Mouse (Mus musculus) lung, embryonic 16.5 days (tissue): ENCODE results near the gene Nhs. TPM values are rescaled to one million over a fixed set of nuclear protein-coding genes. Genes with fewer than 3 reads are reported as not detected.

Experiments
- ATAC-seq: fragments of 200-750 bp; cut with Nextera tagmentation; 2 replicates; pipeline ENCODE4 v1.8.0; 2017; ENCODE audit warnings: low read depth, mild to moderate bottlenecking, moderate library complexity
- H3K27ac ChIP-seq: fragments of 300-500 bp; sonication (generic); 2 replicates; pipeline ENCODE4 v1.5.1; 2014; ENCODE audit warnings: mild to moderate bottlenecking, control low read depth, low read length
- H3K27me3 ChIP-seq: fragments of 300-500 bp; sonication (generic); 2 replicates; pipeline ENCODE4 v1.6.1; 2014; ENCODE audit warnings: low read depth, low read length, mixed read lengths; ENCODE audit not compliant: control insufficient read depth, insufficient read depth
- H3K36me3 ChIP-seq: fragments of 300-500 bp; sonication (generic); 2 replicates; pipeline ENCODE4 v1.6.1; 2014; ENCODE audit warnings: low read length; ENCODE audit not compliant: control insufficient read depth, insufficient read depth
- H3K4me1 ChIP-seq: fragments of 300-500 bp; sonication (generic); replicated peaks from 2 replicates; pipeline ENCODE4 v1.6.1; 2014; ENCODE audit warnings: low read length, mixed read lengths; ENCODE audit not compliant: control insufficient read depth, insufficient read depth
- H3K4me2 ChIP-seq: fragments of 300-500 bp; sonication (generic); 2 replicates; pipeline ENCODE4 v1.6.1; 2014; ENCODE audit warnings: low read depth, low read length, control low read depth
- H3K4me3 ChIP-seq: fragments of 300-500 bp; sonication (generic); 2 replicates; pipeline ENCODE4 v1.5.1; 2014; ENCODE audit warnings: mild to moderate bottlenecking, low read length, control low read depth
- H3K9ac ChIP-seq: fragments of 300-500 bp; sonication (generic); 2 replicates; pipeline ENCODE4 v1.6.1; 2014; ENCODE audit warnings: low read length, control low read depth
- H3K9me3 ChIP-seq: fragments of 300-500 bp; sonication (generic); 2 replicates; pipeline ENCODE4 v1.6.1; 2016; ENCODE audit warnings: low read length; ENCODE audit not compliant: control insufficient read depth
- WGBS: fragments of 180-500 bp; shearing (Covaris S2); extraction: QIAGEN DNeasy Blood & Tissue Kit; methylation state at CpG from one replicate; pipeline ENCODE4 v1.1.7; 2014; 5-methylcytosine and 5-hydroxymethylcytosine counted together
- polyA plus RNA-seq: library from polyadenylated mRNA; unstranded; fragments of >200 nt; fragmentation: Nextera tagmentation; extraction: Ambion mirVana; gene quantifications from 2 replicates; pipeline ENCODE4 v1.2.1, GENCODE M21; 2015

The Nhs gene
- polyA plus RNA-seq, 1 experiment from 2014 or later: 1.0 TPM

DNA sequence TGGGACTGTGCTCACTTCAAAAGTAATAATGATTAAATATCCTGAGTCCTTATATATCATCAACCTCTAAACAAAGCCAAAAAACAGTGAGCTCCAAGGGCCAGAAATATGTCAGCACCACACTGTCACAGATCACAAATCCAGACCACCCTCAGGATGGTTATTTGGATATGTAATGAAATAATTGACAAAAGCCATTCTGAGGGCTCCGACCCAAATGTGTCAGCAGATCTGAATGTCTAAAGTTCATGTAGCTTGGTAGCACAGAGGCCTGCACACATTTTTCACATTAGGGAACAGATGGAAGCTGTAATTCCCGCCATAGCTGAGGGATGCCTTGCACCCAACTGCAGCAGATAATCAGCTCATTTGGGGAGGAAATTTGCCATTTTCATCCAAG, 218.8 kb downstream of the Nhs start:
- Histone ChIP-seq H3K36me3 (no peaks in the 10 kb centered on the region), H3K4me3 (no peak overlapping the region), H3K9ac (no peak overlapping the region), H3K27me3 (peaks cover 4% of the 10 kb centered on the region), H3K4me1 (0 out of 2 replicates have a peak, but pooled peaks cover 2% of the 10 kb centered on the region), H3K9me3 (no peaks in the 10 kb centered on the region), H3K4me2 (no peak overlapping the region), H3K27ac (no peak overlapping the region)
- WGBS: 58% methylated on average over 2 of the region's 2 CpGs
- peak; percentile 93 for ATAC-seq

- H3K27me3 ChIP-seq: peaks cover 3% of the 10 kb centered on the region; the same call in 1 of the 2 replicates
- no peak for ATAC-seq
- no peak overlapping the region for H3K4me2 ChIP-seq
These were observed 232.9 kb downstream of the Nhs start for GRCm38 (mm10) chrX:161926683-161927053.

GRCm38 (mm10) chrX:161925973-161926682, 233.4 kb downstream of the Nhs start:
- H3K4me1 ChIP-seq: peaks cover 11% of the 10 kb centered on the region; the same call in 1 of the 2 replicates
- peak; percentile 47 for ATAC-seq
- 0 out of 2 replicates have a peak overlapping the region, but pooled peaks have one; percentile 13 for H3K9ac ChIP-seq
- 34% methylated on average over 6 of the region's 6 CpGs for WGBS
- no peaks in the 10 kb centered on the region for H3K9me3 ChIP-seq
- no peak overlapping the region for H3K4me3 ChIP-seq
- H3K4me2 ChIP-seq: 0 out of 2 replicates have a peak overlapping the region, but pooled peaks have one; percentile 14
- peaks cover 3% of the 10 kb centered on the region; the same call in 1 of the 2 replicates for H3K27me3 ChIP-seq
- no peaks in the 10 kb centered on the region for H3K36me3 ChIP-seq
- peak overlapping the region; percentile 69 for H3K27ac ChIP-seq

More at GRCm38 (mm10) chrX:161926683-161927053, 232.9 kb downstream of the Nhs start:
- no peak overlapping the region for H3K4me3 ChIP-seq
- H3K36me3 ChIP-seq: no peaks in the 10 kb centered on the region
- peaks cover 11% of the 10 kb centered on the region; the same call in 1 of the 2 replicates for H3K4me1 ChIP-seq
- no peak overlapping the region for H3K9ac ChIP-seq
- peak overlapping the region; percentile 69 for H3K27ac ChIP-seq
- no peaks in the 10 kb centered on the region for H3K9me3 ChIP-seq

DNA sequence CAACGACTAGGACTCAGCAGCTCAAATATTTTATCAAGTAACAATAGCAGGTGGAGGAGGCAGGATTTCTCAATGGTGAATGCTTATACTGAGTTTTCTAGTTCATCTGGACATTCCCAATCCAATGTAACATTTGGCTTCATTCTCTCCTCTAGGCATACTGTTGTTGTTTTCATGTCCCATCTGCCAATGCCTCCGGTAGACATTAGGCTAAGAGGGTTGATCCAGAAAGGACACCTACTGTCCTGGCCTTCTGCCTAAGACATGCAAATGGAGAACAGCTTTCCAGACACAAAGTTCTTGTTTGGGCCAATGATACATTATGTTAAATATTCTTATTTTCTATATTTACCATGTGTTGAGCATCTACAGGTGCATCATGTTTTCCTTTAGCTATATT, 236.9 kb downstream of the Nhs start:
- no peak for ATAC-seq
- Histone ChIP-seq H3K27me3 (peaks cover 5% of the 10 kb centered on the region; the same call in 1 of the 2 replicates), H3K9me3 (no peaks in the 10 kb centered on the region), H3K9ac (no peak overlapping the region), H3K27ac (no peak overlapping the region), H3K4me3 (no peak overlapping the region), H3K36me3 (no peaks in the 10 kb centered on the region), H3K4me1 (peaks cover 11% of the 10 kb centered on the region; the same call in 1 of the 2 replicates), H3K4me2 (no peak overlapping the region)
- 85% methylated on average over 2 of the region's 2 CpGs for WGBS

GRCm38 (mm10) chrX:161921581-161921980, 237.9 kb downstream of the Nhs start:
- Histone ChIP-seq H3K4me2 (no peak overlapping the region), H3K4me3 (no peak overlapping the region), H3K36me3 (no peaks in the 10 kb centered on the region), H3K27me3 (peaks cover 7% of the 10 kb centered on the region; the same call in 1 of the 2 replicates), H3K27ac (no peak overlapping the region), H3K9ac (no peak overlapping the region), H3K4me1 (peaks cover 9% of the 10 kb centered on the region; the same call in 1 of the 2 replicates), H3K9me3 (no peaks in the 10 kb centered on the region)
- no peak for ATAC-seq
- WGBS: 60% methylated on average over 1 of the region's 1 CpGs

GRCm38 (mm10) chrX:161909963-161910362, 249.6 kb downstream of the Nhs start:
- no peak overlapping the region for H3K27ac ChIP-seq
- WGBS: 65% methylated on average over 4 of the region's 4 CpGs
- H3K36me3 ChIP-seq: no peaks in the 10 kb centered on the region
- H3K27me3 ChIP-seq: peaks cover 30% of the 10 kb centered on the region
- no peaks in the 10 kb centered on the region for H3K9me3 ChIP-seq
- no peak for ATAC-seq
- H3K4me1 ChIP-seq: peaks cover 7% of the 10 kb centered on the region; the same call in 1 of the 2 replicates
- no peak overlapping the region for H3K4me2 ChIP-seq
- H3K4me3 ChIP-seq: no peak overlapping the region
- H3K9ac ChIP-seq: no peak overlapping the region

- H3K4me3 ChIP-seq: peak overlapping the region; percentile 48
- no peaks in the 10 kb centered on the region for H3K36me3 ChIP-seq
- peak overlapping the region; percentile 20; the same call in 1 of the 2 replicates for H3K9ac ChIP-seq
- peak; percentile 57 for ATAC-seq
- H3K4me1 ChIP-seq: peaks cover 7% of the 10 kb centered on the region; the same call in 1 of the 2 replicates
- H3K4me2 ChIP-seq: peak overlapping the region; percentile 82
- no peaks in the 10 kb centered on the region for H3K9me3 ChIP-seq
- peaks cover 30% of the 10 kb centered on the region for H3K27me3 ChIP-seq
- WGBS: 14% methylated on average over 47 of the region's 48 CpGs
- no peak overlapping the region for H3K27ac ChIP-seq
These were observed 250.7 kb downstream of the Nhs start for GRCm38 (mm10) chrX:161908652-161909403.

- peaks cover 30% of the 10 kb centered on the region for H3K27me3 ChIP-seq
- peak overlapping the region; percentile 82 for H3K4me2 ChIP-seq
- H3K9me3 ChIP-seq: no peaks in the 10 kb centered on the region
- no peaks in the 10 kb centered on the region for H3K36me3 ChIP-seq
- no peak overlapping the region for H3K27ac ChIP-seq
- peak overlapping the region; percentile 48 for H3K4me3 ChIP-seq
- no peak overlapping the region for H3K9ac ChIP-seq
- peaks cover 7% of the 10 kb centered on the region; the same call in 1 of the 2 replicates for H3K4me1 ChIP-seq
- WGBS: 15% methylated on average over 52 of the region's 53 CpGs
- peak; percentile 31; the same call in 1 of the 2 replicates for ATAC-seq
These were observed 251.6 kb downstream of the Nhs start for GRCm38 (mm10) chrX:161907595-161908592.
